Mouse (Mus musculus) hindbrain, embryonic 14.5 days (tissue): ENCODE results near the gene Aars2. TPM values are rescaled to one million over a fixed set of nuclear protein-coding genes. Genes with fewer than 3 reads are reported as not detected.

Experiments used
- ATAC-seq: fragments of 200-750 bp; cut with Nextera tagmentation; 2 replicates; pipeline ENCODE4 v1.8.0; 2017; ENCODE audit warnings: moderate number of reproducible peaks, mild to moderate bottlenecking, moderate TSS enrichment, moderate library complexity; ENCODE audit not compliant: low FRiP score
- DNase-seq: peaks from one replicate; pipeline ENCODE4 v3.0.0-alpha.2; 2015; ENCODE audit warnings: low spot score
- H3K27ac ChIP-seq: fragments of 300-500 bp; sonication (generic); 2 replicates; pipeline ENCODE4 v1.5.1; 2014; ENCODE audit warnings: mild to moderate bottlenecking, moderate library complexity
- H3K27me3 ChIP-seq: fragments of 300-500 bp; sonication (generic); 2 replicates; pipeline ENCODE4 v1.6.1; 2014; ENCODE audit warnings: mild to moderate bottlenecking, low read length, mixed read lengths; ENCODE audit not compliant: control insufficient read depth, insufficient read depth
- H3K36me3 ChIP-seq: fragments of 300-500 bp; sonication (generic); replicated peaks from 2 replicates; pipeline ENCODE4 v1.6.1; 2014; ENCODE audit not compliant: control insufficient read depth, insufficient read depth
- H3K4me1 ChIP-seq: fragments of 300-500 bp; sonication (generic); replicated peaks from 2 replicates; pipeline ENCODE4 v1.6.1; 2014; ENCODE audit warnings: antibody characterized with exemption, low read length, mixed read lengths; ENCODE audit not compliant: control insufficient read depth, insufficient read depth
- H3K4me2 ChIP-seq: fragments of 300-500 bp; sonication (generic); replicated peaks from 2 replicates; pipeline ENCODE4 v1.6.1; 2014; ENCODE audit warnings: mild to moderate bottlenecking, moderate library complexity
- H3K4me3 ChIP-seq: fragments of 300-500 bp; sonication (generic); replicated peaks from 2 replicates; pipeline ENCODE4 v1.5.1; 2014; ENCODE audit warnings: mild to moderate bottlenecking, low read length
- H3K9ac ChIP-seq: fragments of 300-500 bp; sonication (generic); 2 replicates; pipeline ENCODE4 v1.6.1; 2014
- H3K9me3 ChIP-seq: fragments of 300-500 bp; sonication (generic); 2 replicates; pipeline ENCODE4 v1.6.1; 2016; ENCODE audit warnings: low read length; ENCODE audit not compliant: control insufficient read depth
- WGBS: fragments of 180-500 bp; shearing (Covaris S2); extraction: QIAGEN DNeasy Blood & Tissue Kit; methylation state at CpG from one replicate; pipeline ENCODE4 v1.1.7; 2014; 5-methylcytosine and 5-hydroxymethylcytosine counted together
- polyA plus RNA-seq: library from polyadenylated mRNA; unstranded; fragments of >200 nt; fragmentation: Nextera tagmentation; extraction: Ambion mirVana; gene quantifications from 2 replicates; pipeline ENCODE4 v1.2.1, GENCODE M21; 2014

Aars2 gene
- polyA plus RNA-seq = 15.2 and 15.8 TPM in 2 replicates

DNA sequence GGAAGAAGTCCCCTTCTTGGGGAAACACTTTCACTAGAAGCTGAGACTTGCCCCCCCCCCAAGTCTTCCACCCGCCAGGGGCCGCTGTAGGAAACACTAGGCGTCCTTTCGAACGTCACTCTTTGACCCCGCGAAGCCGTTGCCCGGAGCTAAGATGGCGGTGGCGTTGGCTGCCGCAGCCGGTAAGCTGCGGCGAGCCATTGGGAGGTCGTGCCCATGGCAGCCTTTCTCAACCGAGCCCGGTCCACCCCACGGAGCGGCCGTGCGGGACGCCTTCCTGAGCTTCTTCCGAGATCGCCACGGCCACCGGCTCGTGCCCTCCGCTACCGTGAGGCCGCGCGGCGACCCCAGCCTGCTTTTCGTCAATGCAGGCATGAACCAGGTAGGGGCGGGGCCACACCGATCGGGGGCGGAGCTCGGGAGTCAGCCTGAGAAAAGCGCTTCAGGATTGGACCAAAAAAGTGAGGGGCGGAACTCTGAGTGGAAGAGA is at the start of gene Aars2:
TSS of gene Aars2 (plus strand) at position 142 of the 490 bp plus-strand sequence.
- Histone ChIP-seq H3K4me3 (peak within 1 kb of the TSS; percentile 75), H3K9ac (peak within 1 kb of the TSS; percentile 75), H3K36me3 (peaks cover 6% of the 10 kb centered on the region; the same call in 1 of the 2 replicates), H3K27ac (peak within 1 kb of the TSS; percentile 92), H3K9me3 (no peaks in the 10 kb centered on the region), H3K4me2 (peak within 1 kb of the TSS; percentile 43), H3K4me1 (peaks cover 4% of the 10 kb centered on the region), H3K27me3 (no peaks in the 10 kb centered on the region)
- peak; percentile 94 for ATAC-seq
- WGBS = under 1% methylated on average over 42 of the region's 42 CpGs
- DNase-seq = peak; percentile 97

DNA sequence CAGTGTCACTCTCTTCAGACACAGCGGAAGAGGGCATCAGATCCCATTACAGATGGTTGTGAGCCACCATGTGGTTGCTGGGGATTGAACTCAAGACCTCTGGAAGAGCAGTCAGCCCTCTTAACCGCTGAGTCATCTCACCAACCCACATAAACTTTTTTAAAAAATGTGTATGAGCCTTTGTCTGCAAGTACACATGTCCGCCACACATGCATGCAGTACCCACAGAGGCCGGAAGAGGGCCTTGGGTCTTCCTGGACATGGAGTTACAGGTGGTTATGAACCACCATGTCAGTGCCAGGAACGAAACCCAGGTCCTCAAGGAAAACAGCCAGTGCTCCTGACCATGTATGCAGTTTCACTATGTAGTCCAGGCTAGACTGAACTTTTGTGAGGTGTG is 49.2 kb upstream of the Aars2 start:
- no peak overlapping the region for H3K4me2 ChIP-seq
- DNase-seq (no peak), ATAC-seq (no peak)
- H3K27me3 ChIP-seq = no peaks in the 10 kb centered on the region
- H3K9ac ChIP-seq = no peak overlapping the region
- H3K9me3 ChIP-seq = no peaks in the 10 kb centered on the region
- H3K27ac ChIP-seq = no peak overlapping the region
- H3K4me1 ChIP-seq = peaks cover 6% of the 10 kb centered on the region; the same call in 1 of the 2 replicates
- no peaks in the 10 kb centered on the region for H3K36me3 ChIP-seq
- no peak overlapping the region for H3K4me3 ChIP-seq
- WGBS = 94% methylated on average over 5 of the region's 5 CpGs

DNA sequence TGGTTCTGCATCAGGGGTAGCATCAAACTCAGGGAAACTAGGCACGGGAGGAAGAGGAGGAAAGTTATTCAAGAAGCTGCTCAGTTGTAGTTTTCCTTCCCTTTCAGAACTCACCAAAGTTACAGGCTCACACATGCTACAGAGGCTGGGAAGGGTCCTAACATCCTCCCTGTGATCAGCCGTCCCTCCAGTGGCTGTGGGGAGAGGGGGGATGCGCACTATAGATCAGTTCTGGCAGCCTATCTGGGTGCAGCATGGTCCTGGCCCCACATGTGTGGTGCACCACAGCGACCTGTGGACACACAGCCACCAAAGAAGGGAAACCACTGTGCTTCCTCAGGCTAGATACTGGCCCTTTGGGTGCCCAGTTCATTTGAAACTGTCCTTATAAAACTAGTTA is 48.1 kb upstream of the Aars2 start:
- Histone ChIP-seq H3K36me3 (no peaks in the 10 kb centered on the region), H3K27me3 (no peaks in the 10 kb centered on the region), H3K9ac (no peak overlapping the region), H3K4me3 (no peak overlapping the region), H3K27ac (no peak overlapping the region), H3K4me1 (peaks cover 6% of the 10 kb centered on the region; the same call in 1 of the 2 replicates), H3K9me3 (no peaks in the 10 kb centered on the region), H3K4me2 (no peak overlapping the region)
- no peak for ATAC-seq
- no peak for DNase-seq
- WGBS = 85% methylated on average over 4 of the region's 4 CpGs

DNA sequence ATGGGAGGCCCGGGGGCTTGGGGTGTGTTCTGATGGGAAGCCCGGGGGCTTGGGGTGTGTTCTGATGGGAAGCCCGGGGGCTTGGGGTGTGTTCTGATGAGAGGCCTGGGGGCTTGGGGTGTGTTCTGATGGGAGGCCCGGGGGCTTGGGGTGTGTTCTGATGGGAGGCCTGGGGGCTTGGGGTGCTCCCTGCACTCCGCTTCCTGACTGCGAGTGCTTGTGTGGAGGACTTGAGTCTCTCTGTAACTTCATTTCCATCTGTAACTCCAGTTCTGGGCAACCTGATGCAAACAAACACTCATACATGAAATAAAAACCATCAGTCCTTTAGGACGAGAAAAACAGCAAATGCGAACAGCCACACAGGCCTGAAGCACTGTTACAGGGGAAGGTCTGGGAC is 47.6 kb upstream of the Aars2 start:
- Histone ChIP-seq H3K4me1 (peaks cover 6% of the 10 kb centered on the region; the same call in 1 of the 2 replicates), H3K4me2 (no peak overlapping the region), H3K9ac (no peak overlapping the region), H3K9me3 (no peaks in the 10 kb centered on the region), H3K36me3 (no peaks in the 10 kb centered on the region), H3K27me3 (no peaks in the 10 kb centered on the region), H3K27ac (no peak overlapping the region), H3K4me3 (no peak overlapping the region)
- DNase-seq (no peak), ATAC-seq (no peak)
- 92% methylated on average over 8 of the region's 8 CpGs for WGBS

DNA sequence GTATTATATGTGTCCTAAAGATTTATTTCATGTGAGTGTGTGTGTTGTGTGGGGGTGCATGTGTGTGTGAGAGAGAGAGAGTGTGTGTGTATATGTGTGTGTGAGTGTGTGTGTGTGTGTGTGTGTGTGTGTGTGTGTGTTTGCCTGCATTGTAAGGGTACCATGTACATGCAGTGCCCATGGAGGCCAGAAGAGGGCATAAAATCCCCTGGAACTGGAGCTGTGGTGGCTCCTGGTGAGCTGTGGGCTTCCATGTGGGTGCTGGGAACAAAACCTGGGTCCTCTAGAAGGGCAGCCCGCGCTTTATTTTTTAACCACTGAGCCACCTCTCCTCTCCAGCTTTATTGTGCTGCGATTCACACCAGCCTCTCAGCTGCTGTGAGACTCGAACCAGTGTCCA is 44.1 kb upstream of the Aars2 start:
- H3K27ac ChIP-seq = no peak overlapping the region
- H3K4me1 ChIP-seq = no peaks in the 10 kb centered on the region
- no peaks in the 10 kb centered on the region for H3K36me3 ChIP-seq
- H3K9ac ChIP-seq = no peak overlapping the region
- DNase-seq = no peak
- H3K4me3 ChIP-seq = no peak overlapping the region
- no peaks in the 10 kb centered on the region for H3K27me3 ChIP-seq
- WGBS = 94% methylated on average over 4 of the region's 4 CpGs
- 0 out of 2 replicates have a peak, but pooled peaks cover 3% of the 10 kb centered on the region for H3K9me3 ChIP-seq
- no peak overlapping the region for H3K4me2 ChIP-seq
- no peak for ATAC-seq

DNA sequence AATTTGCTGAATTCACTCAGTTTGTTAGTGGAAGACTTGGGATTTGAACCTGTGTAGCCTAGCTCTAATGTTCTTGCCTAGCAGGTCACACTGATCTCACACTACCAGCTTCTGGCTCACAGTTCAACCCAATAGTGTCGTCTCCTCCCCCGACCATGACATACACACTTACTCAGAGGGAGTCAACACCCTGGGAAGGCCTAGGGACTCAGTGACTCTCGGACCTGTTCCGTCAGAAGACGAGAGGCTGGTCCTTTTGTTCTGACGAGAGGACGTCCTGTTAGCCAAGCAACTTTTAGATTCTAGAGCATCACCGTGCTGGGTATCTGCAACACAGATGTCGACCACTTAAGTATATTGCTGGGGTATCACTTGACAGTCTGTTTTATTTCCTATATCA is 42.4 kb upstream of the Aars2 start:
- DNase-seq (no peak), ATAC-seq (no peak)
- Histone ChIP-seq H3K9me3 (0 out of 2 replicates have a peak, but pooled peaks cover 3% of the 10 kb centered on the region), H3K27ac (no peak overlapping the region), H3K27me3 (no peaks in the 10 kb centered on the region), H3K36me3 (no peaks in the 10 kb centered on the region), H3K4me1 (no peaks in the 10 kb centered on the region), H3K4me3 (no peak overlapping the region), H3K9ac (no peak overlapping the region), H3K4me2 (no peak overlapping the region)
- WGBS = 88% methylated on average over 9 of the region's 9 CpGs

DNA sequence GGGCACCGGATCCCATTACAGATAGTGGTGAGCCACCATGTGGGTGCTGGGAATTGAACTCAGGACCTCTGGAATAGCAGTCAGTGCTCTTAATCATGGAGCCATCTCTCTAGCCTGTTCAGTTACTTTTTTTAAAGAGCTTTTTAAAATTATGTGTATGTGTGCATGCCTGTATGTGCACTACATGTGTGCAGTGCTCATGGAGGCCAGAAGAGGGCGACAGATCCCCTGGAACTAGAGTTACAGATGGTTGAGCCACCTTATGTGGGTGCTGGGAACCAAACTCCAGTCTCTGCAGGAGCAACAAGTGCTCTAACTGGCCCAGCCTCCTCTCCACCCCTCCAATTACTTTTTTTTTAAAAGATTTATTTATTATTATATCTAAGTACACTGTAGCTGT is 39.9 kb upstream of the Aars2 start:
- no peak overlapping the region for H3K4me2 ChIP-seq
- 71% methylated on average over 2 of the region's 2 CpGs for WGBS
- no peak for ATAC-seq

DNA sequence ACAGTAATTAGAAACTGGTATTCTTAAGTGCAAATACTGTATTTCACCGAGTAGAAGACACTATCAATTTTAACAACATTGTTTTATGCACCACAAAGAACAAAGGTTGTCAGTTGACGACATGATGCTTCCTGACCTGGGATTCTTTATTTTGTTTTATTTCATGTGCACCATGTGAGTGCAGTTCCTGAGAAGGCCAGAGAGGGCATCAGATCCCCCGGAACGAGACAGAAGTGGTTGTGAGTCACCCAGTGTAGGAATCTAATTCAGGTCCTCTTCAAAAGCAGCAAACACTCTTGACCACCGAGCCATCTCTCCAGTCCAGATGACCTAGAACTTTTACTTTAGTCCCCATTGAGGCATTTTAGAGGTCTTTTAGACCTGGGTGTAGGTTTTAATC is 38.3 kb upstream of the Aars2 start:
- H3K27me3 ChIP-seq = no peaks in the 10 kb centered on the region
- no peak overlapping the region for H3K4me3 ChIP-seq
- no peaks in the 10 kb centered on the region for H3K36me3 ChIP-seq
- DNase-seq (no peak), ATAC-seq (no peak)
- H3K9me3 ChIP-seq = 0 out of 2 replicates have a peak, but pooled peaks cover 3% of the 10 kb centered on the region
- H3K4me2 ChIP-seq = no peak overlapping the region
- no peak overlapping the region for H3K27ac ChIP-seq
- WGBS = 86% methylated on average over 5 of the region's 5 CpGs
- H3K4me1 ChIP-seq = no peaks in the 10 kb centered on the region
- no peak overlapping the region for H3K9ac ChIP-seq

More for the DNA sequence above, 39.9 kb upstream of the Aars2 start:
- H3K27me3 ChIP-seq = no peaks in the 10 kb centered on the region
- DNase-seq = no peak
- no peaks in the 10 kb centered on the region for H3K36me3 ChIP-seq
- H3K9ac ChIP-seq = no peak overlapping the region
- 0 out of 2 replicates have a peak, but pooled peaks cover 3% of the 10 kb centered on the region for H3K9me3 ChIP-seq
- H3K27ac ChIP-seq = no peak overlapping the region
- H3K4me3 ChIP-seq = no peak overlapping the region
- H3K4me1 ChIP-seq = no peaks in the 10 kb centered on the region

DNA sequence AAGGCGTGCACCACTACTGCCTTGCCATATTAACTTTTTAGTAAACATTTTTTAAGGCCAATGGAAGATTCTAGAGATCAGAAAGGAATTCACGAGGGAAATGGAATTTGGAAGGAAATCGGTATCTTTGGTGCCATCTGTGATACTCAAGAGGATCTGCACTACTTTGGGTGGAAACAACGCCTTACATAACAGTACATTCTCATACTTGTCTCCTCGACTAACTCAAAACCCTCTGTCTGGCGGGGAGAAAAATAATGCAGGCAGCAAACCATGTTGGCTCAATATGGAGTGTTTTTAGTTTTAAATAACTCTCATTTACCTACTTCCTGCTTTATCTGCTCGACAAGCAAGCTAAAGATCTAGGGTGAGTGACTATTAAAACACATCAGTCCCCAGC is 35.9 kb upstream of the Aars2 start:
- H3K4me1 ChIP-seq = peaks cover 13% of the 10 kb centered on the region; the same call in 1 of the 2 replicates
- WGBS = 88% methylated on average over 7 of the region's 7 CpGs
- ATAC-seq = no peak

DNA sequence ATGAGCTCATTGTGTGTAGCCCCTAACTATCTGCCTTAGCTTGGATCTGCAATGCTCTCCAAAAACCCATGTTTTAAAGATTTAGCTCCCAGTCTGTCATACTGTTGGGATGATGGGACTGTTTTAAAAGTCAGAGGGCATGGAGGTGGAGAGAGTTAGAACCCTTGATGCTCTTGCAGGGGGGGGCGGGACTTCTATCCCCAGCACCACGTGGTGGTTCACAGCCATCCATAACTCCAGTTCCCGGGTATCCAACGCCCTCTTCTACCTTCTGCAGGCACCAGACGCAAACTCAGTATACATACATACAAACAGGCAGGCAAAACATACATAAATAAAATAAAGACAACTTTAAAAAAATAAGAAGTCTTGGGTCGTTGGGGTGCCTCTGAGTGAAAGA is 33.0 kb upstream of the Aars2 start:
- Histone ChIP-seq H3K4me3 (no peak overlapping the region), H3K4me1 (peaks cover 13% of the 10 kb centered on the region; the same call in 1 of the 2 replicates), H3K27me3 (no peaks in the 10 kb centered on the region), H3K36me3 (no peaks in the 10 kb centered on the region), H3K9me3 (no peaks in the 10 kb centered on the region), H3K9ac (no peak overlapping the region), H3K27ac (no peak overlapping the region), H3K4me2 (no peak overlapping the region)
- WGBS = 84% methylated on average over 6 of the region's 6 CpGs
- no peak for ATAC-seq
- no peak for DNase-seq

More for the DNA sequence above, 35.9 kb upstream of the Aars2 start:
- Histone ChIP-seq H3K9me3 (0 out of 2 replicates have a peak, but pooled peaks cover 3% of the 10 kb centered on the region), H3K36me3 (no peaks in the 10 kb centered on the region), H3K4me2 (no peak overlapping the region), H3K4me3 (no peak overlapping the region), H3K27ac (no peak overlapping the region), H3K9ac (no peak overlapping the region), H3K27me3 (no peaks in the 10 kb centered on the region)
- no peak for DNase-seq
